Mouse (Mus musculus): Measurements from ENCODE around the gene Olfr305.
"Not testable (repeated sequence)": the region's sequence is repeated elsewhere in the genome, so short reads cannot be mapped to it uniquely, and the experiment has no call there.

Olfr305 gene

DNA sequence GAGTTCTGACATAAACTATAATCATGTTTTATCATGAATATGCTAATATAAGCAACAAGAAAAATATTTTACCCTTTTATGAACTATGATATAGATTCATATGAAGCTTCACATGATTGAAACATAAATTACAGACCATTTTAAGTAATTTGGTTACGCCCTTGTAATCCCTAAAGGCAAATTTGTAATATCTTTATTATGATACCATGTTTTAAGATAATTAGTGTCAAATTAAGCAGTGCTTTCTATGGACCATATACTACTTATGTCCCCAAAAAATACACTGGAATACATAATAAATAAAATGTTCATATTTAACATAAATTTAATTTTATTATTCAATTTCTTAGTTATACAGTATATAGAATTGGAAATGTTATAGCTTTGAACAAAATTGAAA is at the start of gene Olfr305:
Olfr305 (minus strand) TSS at position 101 of the 400 bp plus-strand sequence.
- no peak for DNase-seq (ENCODE audit: low spot score)

GRCm38 (mm10) chr7:86403546-86403945 is 36.8 kb upstream of the Olfr305 start, which contains the start of gene Olfr301:
TSS of gene Olfr301 (plus strand) at chr7:86403846.
- DNase-seq (ENCODE audit: low spot score) = no peak

- no peak for DNase-seq (ENCODE audit: low spot score)
These were observed 31.0 kb upstream of the Olfr305 start, which contains the start of gene Olfr303 for GRCm38 (mm10) chr7:86397689-86398088. TSS of gene Olfr303 (minus strand) at chr7:86397789.

- no peak for DNase-seq (ENCODE audit: low spot score)
These were observed 19.8 kb upstream of the Olfr305 start, which contains the start of gene Olfr304 for GRCm38 (mm10) chr7:86386558-86386957. TSS of gene Olfr304 (minus strand) at chr7:86386658.

DNA sequence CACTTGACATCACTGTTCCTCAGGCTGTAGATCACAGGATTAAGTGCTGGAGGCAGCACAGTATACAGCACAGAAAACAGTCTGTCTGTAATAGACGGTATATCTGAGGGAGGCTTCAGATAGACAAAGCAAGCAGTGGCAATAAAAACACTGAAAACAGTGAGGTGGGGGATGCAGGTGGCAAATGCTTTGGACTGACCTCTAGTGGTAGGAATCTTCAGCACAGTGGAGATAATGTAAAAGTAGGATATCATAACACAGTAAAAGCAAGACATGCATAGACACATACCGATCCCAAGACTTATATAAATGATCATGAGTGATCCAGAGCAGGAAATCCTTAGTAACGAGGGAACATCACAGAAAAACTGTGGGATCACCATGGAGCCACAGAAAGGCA is 19.0 kb upstream of the Olfr305 start:
- no peak for DNase-seq (ENCODE audit: low spot score)

DNA sequence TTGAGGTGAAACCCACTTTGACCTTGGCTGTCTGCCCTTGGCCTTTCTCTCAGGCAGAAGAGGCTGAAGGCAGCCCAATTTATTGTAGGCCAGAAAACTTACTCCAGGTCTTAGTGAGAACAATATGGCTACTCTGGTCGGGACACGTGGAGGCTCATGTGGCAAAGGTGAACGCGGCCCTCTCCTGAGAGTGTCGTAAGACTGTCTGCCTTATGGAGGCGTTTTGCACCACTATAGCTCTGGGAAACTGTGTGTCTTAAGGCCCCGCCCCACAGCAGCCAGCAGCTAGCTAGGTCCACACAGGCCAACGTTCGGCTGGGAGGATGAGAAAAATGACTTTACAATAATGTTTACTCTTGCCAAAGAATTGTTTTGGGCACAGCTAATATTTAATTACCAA is 20.4 kb downstream of the Olfr305 start:
- DNase-seq (ENCODE audit: low spot score) = not testable (repeated sequence)

GRCm38 (mm10) chr7:86344253-86344652 is 22.5 kb downstream of the Olfr305 start:
- no peak for DNase-seq (ENCODE audit: low spot score)

GRCm38 (mm10) chr7:86342881-86343565 is 23.7 kb downstream of the Olfr305 start:
- DNase-seq (ENCODE audit: low spot score) = no peak

GRCm38 (mm10) chr7:86337486-86337885 is 29.2 kb downstream of the Olfr305 start, which contains the start of gene Olfr307:
TSS of gene Olfr307 (minus strand) at chr7:86337586.
- no peak for DNase-seq (ENCODE audit: low spot score)

DNA sequence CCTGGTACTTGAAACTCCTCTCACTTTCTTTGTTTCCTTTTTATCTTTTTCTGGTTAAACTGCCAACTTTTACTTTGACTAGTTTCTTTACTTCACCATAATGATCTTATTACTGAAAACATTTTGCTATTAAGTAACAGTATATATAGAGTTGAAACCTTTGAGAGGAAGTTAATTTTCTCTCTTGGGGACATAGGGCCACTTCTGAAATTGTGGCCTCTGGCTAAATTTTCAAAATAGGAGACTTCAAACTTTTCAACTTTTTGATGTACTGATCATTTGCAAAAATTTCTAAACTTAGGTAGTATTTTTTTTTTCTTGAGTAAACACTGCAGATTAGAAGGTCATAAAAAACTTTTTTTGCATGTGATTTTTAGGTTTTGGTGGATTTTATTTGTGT is 41.2 kb downstream of the Olfr305 start, which contains the start of gene Olfr308:
Olfr308 (minus strand) TSS at position 101 of the 400 bp plus-strand sequence.
- no peak for DNase-seq (ENCODE audit: low spot score)

DNA sequence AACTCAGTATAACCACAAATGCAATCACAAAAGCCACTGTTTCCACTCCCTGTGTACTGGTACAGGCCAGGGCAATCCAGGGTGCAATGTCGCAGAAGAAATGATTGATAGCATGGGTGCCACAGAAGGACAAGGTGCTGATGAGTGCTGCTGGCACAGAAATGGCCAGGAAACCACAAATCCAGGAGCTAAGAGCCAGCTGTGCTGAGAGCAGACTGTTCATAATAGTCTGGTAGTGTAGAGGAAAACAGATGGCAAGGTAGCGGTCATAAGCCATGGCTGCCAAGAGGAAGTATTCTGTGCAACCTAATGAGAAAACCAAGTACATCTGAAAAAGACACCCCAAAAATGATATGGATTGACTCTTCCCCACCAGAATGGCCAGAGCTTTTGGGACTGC is 45.4 kb downstream of the Olfr305 start:
- no peak for DNase-seq (ENCODE audit: low spot score)

- no peak for DNase-seq (ENCODE audit: low spot score)
These were observed 53.1 kb downstream of the Olfr305 start, which contains the start of gene Olfr309 for GRCm38 (mm10) chr7:86313608-86314007. TSS of gene Olfr309 (minus strand) at chr7:86313708.
